Mouse (Mus musculus) layer of hippocampus, postnatal 10 days (tissue): ENCODE data around the gene Cpne9. TPM values are rescaled to one million over a fixed set of nuclear protein-coding genes. Genes with fewer than 3 reads are reported as not detected.

ENCODE experiments used
- DNase-seq, 2 experiments: peaks; one replicate each; pipeline ENCODE4 v3.0.0; 2021; ENCODE audit warnings: low spot score in 2 of 2
- total RNA-seq, 2 experiments: library from RNA; stranded (reverse); gene quantifications; 2 replicates each; pipeline ENCODE4 v1.2.3; 2021

Cpne9 gene
- total RNA-seq, 2 experiments from 2014 or later, result 7.1 to 8.1 TPM

DNA sequence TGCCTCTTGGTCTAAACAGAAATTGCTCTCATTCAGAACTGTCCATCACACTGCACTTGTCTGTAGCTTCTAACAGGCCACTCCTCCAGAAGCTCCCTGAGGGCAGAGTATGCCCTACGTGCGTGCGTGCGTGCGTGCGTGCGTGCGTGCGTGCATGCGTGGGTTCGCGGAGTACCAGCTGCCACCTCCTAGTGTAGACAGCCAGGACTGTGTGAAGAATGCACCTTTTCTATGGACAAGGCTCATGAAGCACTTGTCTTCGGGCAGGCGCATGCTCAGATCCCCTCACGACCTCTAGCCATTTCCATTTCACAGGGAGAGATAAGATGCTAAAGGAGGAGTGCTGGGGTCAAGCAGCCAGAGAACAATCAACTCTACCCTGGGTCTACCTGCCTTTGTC is 7.2 kb downstream of the Cpne9 start:
- DNase-seq, result no peak

DNA sequence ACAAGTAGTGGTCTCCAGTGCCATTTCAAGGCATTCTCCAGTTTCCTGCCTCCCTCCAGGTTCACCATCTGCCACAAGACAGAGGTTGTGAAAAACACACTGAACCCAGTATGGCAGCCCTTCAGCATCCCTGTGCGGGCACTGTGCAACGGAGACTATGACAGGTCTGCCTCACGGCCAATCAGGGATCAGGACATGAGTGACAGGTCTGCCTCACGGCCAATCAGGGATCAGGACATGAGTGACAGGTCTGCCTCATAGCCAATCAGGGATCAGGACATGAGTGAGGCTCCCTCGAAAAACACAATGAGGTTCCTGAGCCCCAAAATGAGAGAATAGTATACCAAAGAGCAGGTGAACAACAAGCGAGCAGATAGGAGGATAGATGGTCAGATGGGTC is 8.2 kb downstream of the Cpne9 start:
- no peak for DNase-seq

DNA sequence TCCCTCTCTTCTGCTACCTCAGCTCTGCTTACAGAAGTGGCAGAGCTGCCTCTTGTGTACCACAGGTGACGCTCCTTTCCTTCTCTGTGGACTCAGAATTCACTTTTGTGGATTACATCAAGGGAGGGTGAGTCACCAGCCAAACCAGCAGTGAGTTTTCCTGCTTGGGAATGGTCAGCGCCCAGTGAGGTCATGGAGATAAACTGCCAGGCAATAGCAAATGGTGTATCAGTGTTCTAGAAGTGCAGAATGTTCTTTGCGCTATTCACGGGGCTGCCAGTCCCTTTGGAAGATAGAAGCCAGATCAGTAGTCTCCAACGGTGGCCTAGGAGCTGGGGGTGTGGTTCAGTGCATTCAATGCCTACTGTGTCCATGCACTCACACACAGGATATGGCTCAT is 10.8 kb downstream of the Cpne9 start:
- no peak for DNase-seq

DNA sequence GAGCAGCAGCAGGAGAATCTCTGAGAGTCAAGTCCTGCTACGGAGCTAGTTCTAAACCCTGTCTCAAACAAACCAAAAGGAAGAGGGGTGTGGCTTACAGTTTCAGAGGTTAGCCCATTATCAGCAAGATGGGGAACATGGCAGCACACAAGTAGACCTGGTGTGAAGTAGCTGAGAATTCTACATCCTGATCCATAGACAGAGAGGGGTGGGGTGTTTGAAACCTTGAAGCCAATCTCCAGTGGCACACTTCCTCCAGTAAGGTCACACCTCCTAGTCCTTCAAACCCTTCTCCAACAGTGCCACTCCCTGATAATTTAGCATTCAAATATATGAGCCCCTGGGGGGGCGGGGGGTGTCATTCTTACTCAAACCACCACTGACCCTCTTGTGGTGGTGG is 13.9 kb downstream of the Cpne9 start:
- DNase-seq, result no peak

GRCm38 (mm10) chr6:113296639-113297038 is 14.5 kb downstream of the Cpne9 start:
- no peak for DNase-seq

- DNase-seq, result no peak
Measured at GRCm38 (mm10) chr6:113301350-113301749, 19.2 kb downstream of the Cpne9 start.

DNA sequence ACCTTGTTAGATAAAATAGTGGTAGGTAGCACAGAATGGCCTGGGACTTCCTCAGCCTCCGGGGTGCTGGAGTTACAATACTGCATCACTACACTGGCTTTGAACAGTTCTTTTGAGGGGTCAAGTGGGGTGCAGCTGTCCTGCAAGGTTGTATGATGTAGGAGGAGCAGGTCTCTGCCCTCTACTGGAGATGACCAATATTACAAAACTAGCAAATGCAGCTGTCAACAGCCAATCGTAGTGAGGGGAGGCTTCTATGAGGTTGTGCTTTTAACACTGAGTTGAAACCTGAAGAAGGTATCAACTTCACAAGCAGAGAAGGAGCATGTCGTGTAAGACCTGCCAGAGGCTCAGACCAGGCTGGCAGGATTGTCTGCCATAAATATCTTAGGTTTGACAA is 20.2 kb downstream of the Cpne9 start:
- DNase-seq, result no peak

GRCm38 (mm10) chr6:113306322-113306985 is 24.3 kb downstream of the Cpne9 start:
- peak; percentile 97 to 99 for DNase-seq

GRCm38 (mm10) chr6:113306986-113307349 is 24.9 kb downstream of the Cpne9 start, which contains the start of gene Brpf1:
Gene Brpf1, plus strand, starts transcription at chr6:113307137.
- DNase-seq, result no peak

DNA sequence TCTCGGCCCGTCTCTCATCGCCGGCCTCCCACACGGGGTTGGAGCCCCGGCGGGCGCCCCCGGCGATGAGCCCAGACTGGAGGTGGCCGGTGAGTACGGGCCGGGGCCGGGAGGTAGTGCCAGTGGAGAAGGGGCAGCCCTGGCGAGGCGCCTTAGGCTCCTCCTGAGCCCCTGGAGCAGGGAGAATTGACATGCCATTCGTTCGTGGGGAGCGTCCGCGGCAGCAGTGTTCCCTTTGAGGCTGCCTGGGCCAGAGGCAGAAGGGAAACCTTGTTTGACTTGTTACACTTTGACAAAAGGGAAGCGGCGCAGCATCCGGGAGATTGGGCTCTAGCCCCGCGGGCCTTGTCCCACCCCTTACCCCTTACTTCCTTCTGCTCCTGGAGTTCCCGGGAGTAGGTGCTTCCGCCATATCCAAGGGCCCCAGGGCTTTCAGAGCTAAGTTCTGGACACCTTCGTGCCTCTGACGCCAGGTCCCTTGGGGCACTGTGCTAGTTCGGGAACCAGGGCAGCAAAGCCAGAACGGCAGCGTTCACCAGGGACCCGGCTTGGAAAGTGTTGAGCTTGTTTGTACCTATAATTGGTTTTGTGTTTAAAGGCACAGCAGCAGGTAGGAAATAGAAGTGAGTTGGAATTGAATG is 25.5 kb downstream of the Cpne9 start:
- DNase-seq, result peak in 1 of 2 experiments; percentile 45

- DNase-seq, result peak; percentile 41 to 44
Measured at GRCm38 (mm10) chr6:113308141-113308540, 26.0 kb downstream of the Cpne9 start.

GRCm38 (mm10) chr6:113315972-113316371 is 33.9 kb downstream of the Cpne9 start:
- DNase-seq, result no peak

DNA sequence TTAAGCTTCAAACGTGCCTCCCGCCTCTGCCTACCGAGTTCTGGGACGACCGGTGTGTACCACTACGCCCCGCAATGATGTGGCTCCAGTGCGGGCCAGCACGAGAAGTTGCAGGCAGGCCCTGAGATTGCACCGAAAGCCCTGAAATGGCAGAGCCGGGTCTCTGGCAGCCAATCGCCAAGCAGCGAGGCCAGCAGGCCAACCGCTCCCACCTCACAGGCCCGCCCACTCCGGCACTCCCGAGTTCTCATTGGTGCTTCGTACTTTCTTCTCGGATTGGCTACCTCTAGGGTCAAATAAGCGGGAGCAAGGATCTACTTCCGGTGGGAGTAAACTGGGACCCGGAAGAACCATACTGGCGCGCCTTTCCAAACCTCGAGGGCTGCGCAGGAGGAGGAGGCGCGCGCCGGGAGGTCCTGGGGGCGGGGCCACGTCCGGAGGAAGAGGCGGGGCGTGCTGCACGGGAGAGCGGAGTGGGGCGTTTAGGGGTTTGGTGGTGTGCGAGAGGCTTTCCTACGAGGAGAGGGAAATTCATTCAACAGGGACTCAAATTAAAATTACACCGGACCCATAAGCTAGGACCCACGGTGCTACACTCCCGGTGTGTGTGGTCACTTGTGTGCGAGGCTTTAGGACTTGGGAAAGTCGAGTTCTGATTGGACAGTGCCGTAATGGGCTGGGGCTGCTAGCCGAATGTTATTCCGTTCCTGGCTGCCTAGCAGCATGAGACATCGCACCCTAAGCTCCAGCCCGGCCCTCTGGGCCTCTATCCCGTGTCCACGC is 44.6 kb downstream of the Cpne9 start, which contains the start of gene Ogg1:
Gene Ogg1 (plus strand): TSS at position 440 of the 783 bp plus-strand sequence.
- DNase-seq, result peak; percentile 95

- DNase-seq, result no peak
Measured at GRCm38 (mm10) chr6:113329396-113329795, 47.3 kb downstream of the Cpne9 start.

- peak in 1 of 2 experiments; percentile 4 for DNase-seq
Measured at GRCm38 (mm10) chr6:113330547-113330946, 48.4 kb downstream of the Cpne9 start.

- peak in 1 of 2 experiments; percentile 3 for DNase-seq
Measured at GRCm38 (mm10) chr6:113331721-113332120, 49.6 kb downstream of the Cpne9 start.

DNA sequence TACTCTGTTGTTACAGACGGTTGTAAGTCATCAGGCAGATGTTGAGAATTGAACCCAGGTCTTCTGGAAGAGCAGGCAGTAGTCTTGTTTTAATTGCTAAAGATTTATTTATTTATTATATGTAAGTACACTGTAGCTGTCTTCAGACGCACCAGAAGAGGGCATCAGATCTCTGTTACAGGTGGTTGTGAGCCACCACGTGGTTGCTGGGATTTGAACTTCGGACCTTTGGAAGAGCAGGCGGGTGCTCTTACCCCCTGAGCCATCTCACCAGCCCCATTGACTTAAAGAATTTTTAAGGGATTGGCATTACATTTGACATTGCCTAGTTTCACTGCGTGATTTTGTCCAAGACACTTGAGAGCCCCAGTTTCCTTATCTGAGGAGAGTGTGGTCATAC is 50.6 kb downstream of the Cpne9 start:
- peak in 1 of 2 experiments; percentile 1 for DNase-seq

DNA sequence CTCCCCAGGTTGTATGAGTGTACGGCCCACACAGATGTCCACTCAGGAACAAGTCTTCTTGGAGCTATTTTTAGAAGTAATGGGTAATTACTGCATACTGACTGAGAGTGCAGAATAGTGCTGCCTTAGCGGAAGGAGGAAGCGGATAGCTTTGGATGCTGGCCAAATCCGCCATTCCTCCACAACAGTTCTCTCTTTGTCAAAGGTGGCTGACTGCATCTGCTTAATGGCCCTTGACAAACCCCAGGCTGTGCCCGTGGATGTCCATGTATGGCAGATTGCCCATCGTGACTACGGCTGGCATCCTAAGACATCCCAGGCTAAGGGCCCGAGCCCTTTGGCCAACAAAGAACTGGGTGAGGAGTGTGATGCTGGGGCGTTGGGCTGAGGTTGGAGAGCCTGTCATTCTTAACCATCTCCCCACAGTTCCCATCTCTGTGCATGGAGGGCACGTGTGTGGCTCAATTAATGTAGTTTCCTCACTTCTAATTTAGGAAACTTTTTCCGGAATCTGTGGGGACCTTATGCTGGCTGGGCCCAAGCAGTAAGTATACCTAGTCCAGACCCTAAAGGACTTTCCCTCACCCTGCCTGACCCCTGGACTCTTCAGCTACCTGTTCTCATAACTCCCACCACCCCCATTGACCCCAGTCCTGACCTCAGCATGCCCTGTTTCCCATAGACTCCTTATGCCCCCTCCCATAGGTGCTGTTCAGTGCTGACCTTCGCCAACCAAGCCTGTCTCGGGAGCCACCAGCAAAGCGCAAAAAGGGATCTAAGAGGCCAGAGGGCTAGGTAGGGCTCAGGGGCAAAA is 51.2 kb downstream of the Cpne9 start:
- DNase-seq, result peak; percentile 64 to 71

- no peak for DNase-seq
Measured at GRCm38 (mm10) chr6:113334216-113334615, 52.1 kb downstream of the Cpne9 start.

- DNase-seq, result peak in 1 of 2 experiments; percentile 37
Measured at GRCm38 (mm10) chr6:113336852-113337620, 54.9 kb downstream of the Cpne9 start.
